Mouse (Mus musculus) C2C12 (cell line): Measurements from ENCODE around the gene Kif13a.

Experiments used
- CTCF ChIP-seq: IDR thresholded peaks from one replicate; pipeline ENCODE4 v1.5.1; 2011; ENCODE audit not compliant: control insufficient read depth, insufficient read depth, insufficient read length
- MYOD1 ChIP-seq: IDR thresholded peaks from one replicate; pipeline ENCODE4 v1.6.1; 2011; ENCODE audit warnings: low read depth; ENCODE audit not compliant: control insufficient read depth, insufficient read length
- USF1 ChIP-seq: IDR thresholded peaks from one replicate; pipeline ENCODE4 v1.6.1; 2011; ENCODE audit warnings: low read depth, mild to moderate bottlenecking, control low read depth, moderate library complexity

DNA sequence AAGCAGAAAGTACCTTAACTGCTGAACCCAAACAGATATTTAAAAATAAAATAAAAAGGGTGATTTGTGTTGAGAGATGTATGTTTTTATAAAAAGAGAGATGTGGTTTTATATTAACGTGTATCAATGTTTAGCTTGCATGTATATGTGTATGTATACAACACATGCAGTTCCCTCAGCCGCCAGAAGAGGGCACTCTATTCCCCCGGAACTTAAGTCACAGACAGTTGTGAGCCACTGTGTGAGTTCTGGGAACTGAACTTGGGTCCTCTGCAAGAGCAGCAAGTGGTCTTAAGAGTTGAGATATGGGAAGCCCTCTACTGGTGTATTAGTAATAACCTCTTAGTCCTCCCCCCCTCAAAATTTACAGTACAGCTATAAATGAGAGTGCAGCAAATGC lies 96.7 kb downstream of the Kif13a start:
- TF ChIP-seq MYOD1, result no peak
- no peak for TF ChIP-seq CTCF
- no peak for TF ChIP-seq USF1
